Mouse (Mus musculus) liver, adult 2 months (tissue): ENCODE measurements around the gene Klhdc8a.

Experiments
- CTCF ChIP-seq: fragments of 200-500 bp; IDR thresholded peaks from 2 replicates; pipeline ENCODE4 v1.5.1; 2011; ENCODE audit warnings: low read depth, low read length, control low read depth
- POLR2A ChIP-seq: fragments of 200-500 bp; IDR thresholded peaks from 2 replicates; pipeline ENCODE4 v1.6.1; 2011; ENCODE audit warnings: low read length, control low read depth; ENCODE audit not compliant: insufficient read depth; ENCODE audit errors: extremely low read depth

DNA sequence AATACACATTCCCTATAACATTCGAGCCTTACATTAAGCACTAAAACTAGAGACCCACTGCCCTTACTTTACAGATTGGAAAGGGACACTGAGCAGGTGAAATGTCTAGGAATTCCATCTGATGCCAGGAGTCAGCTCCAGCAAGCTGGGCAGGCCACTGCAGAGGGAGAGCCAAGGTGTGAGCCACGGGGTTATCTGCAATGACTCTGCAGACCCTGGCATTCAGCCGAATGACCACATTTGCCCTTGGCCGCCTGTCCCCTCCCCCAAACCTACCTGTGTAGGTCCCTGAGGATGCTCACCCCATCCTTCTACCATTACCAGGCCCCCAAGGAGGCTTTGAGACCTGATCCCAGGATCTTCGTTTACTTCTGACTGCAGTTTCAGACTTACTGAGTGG is 1.3 kb downstream of the Klhdc8a start:
- TF ChIP-seq CTCF, result no peak
- no peak for TF ChIP-seq POLR2A
